Mouse (Mus musculus) midbrain, embryonic 11.5 days (tissue): ENCODE results near the gene Gpr35. TPM values are rescaled to one million over a fixed set of nuclear protein-coding genes. Genes with fewer than 3 reads are reported as not detected.
A peak's percentile ranks its signal among the peaks of the same experiment; 100 is the strongest.

Experiments
- ATAC-seq: fragments of 200-750 bp; cut with Nextera tagmentation; 2 replicates; pipeline ENCODE4 v1.8.0; 2017; ENCODE audit warnings: moderate TSS enrichment, moderate library complexity; ENCODE audit not compliant: low FRiP score
- DNase-seq: peaks from one replicate; pipeline ENCODE4 v3.0.0; 2015; ENCODE audit warnings: low spot score; ENCODE audit errors: missing footprints
- H3K27ac ChIP-seq: fragments of 300-500 bp; sonication (generic); 2 replicates; pipeline ENCODE4 v1.5.1; 2014; ENCODE audit warnings: low read depth, low read length
- H3K27me3 ChIP-seq: fragments of 300-500 bp; sonication (generic); 2 replicates; pipeline ENCODE4 v1.6.1; 2014; ENCODE audit warnings: mild to moderate bottlenecking, low read length, moderate library complexity, mixed read lengths; ENCODE audit not compliant: control insufficient read depth, insufficient read depth
- H3K36me3 ChIP-seq: fragments of 300-500 bp; sonication (generic); 2 replicates; pipeline ENCODE4 v1.6.1; 2014; ENCODE audit warnings: mild to moderate bottlenecking, low read length, moderate library complexity, mixed read lengths; ENCODE audit not compliant: control insufficient read depth, insufficient read depth
- H3K4me1 ChIP-seq: fragments of 300-500 bp; sonication (generic); 2 replicates; pipeline ENCODE4 v1.6.1; 2014; ENCODE audit warnings: low read length; ENCODE audit not compliant: control insufficient read depth, insufficient read depth
- H3K4me2 ChIP-seq: fragments of 300-500 bp; sonication (generic); 2 replicates; pipeline ENCODE4 v1.6.1; 2014; ENCODE audit warnings: mild to moderate bottlenecking, moderate library complexity
- H3K4me3 ChIP-seq: fragments of 300-500 bp; sonication (generic); 2 replicates; pipeline ENCODE4 v1.5.1; 2014; ENCODE audit warnings: low read depth, low read length
- H3K9ac ChIP-seq: fragments of 300-500 bp; sonication (generic); 2 replicates; pipeline ENCODE4 v1.6.1; 2014; ENCODE audit warnings: low read length
- H3K9me3 ChIP-seq: fragments of 300-500 bp; sonication (generic); 2 replicates; pipeline ENCODE4 v1.6.1; 2016; ENCODE audit warnings: low read length; ENCODE audit not compliant: control insufficient read depth
- WGBS: fragments of 180-500 bp; shearing (Covaris S2); extraction: QIAGEN DNeasy Blood & Tissue Kit; methylation state at CpG from one replicate; pipeline ENCODE4 v1.1.7; 2014; 5-methylcytosine and 5-hydroxymethylcytosine counted together
- polyA plus RNA-seq: library from polyadenylated mRNA; unstranded; fragments of >200 nt; fragmentation: Nextera tagmentation; extraction: Ambion mirVana; gene quantifications from 2 replicates; pipeline ENCODE4 v1.2.1, GENCODE M21; 2014

Gpr35 gene
- polyA plus RNA-seq, 1 experiment from 2014 or later, result not detected

- Histone ChIP-seq H3K4me2 (no peak overlapping the region), H3K36me3 (no peaks in the 10 kb centered on the region; the same call in 1 of the 2 replicates), H3K4me3 (no peak overlapping the region), H3K27ac (no peak overlapping the region), H3K4me1 (no peaks in the 10 kb centered on the region), H3K9ac (no peak overlapping the region), H3K9me3 (no peaks in the 10 kb centered on the region), H3K27me3 (no peaks in the 10 kb centered on the region)
- peak; percentile 61 for ATAC-seq
- DNase-seq, result peak; percentile 95
These were observed 63.8 kb downstream of the Gpr35 start for GRCm38 (mm10) chr1:93014460-93014859.

GRCm38 (mm10) chr1:93015136-93015535, 64.5 kb downstream of the Gpr35 start:
- Histone ChIP-seq H3K27ac (no peak overlapping the region), H3K4me3 (no peak overlapping the region), H3K4me2 (no peak overlapping the region), H3K9me3 (no peaks in the 10 kb centered on the region), H3K4me1 (no peaks in the 10 kb centered on the region), H3K27me3 (no peaks in the 10 kb centered on the region), H3K9ac (no peak overlapping the region), H3K36me3 (peaks cover under 1% of the 10 kb centered on the region; the same call in 1 of the 2 replicates)
- no peak for DNase-seq
- ATAC-seq, result no peak
- WGBS, result 62% methylated on average over 2 of the region's 2 CpGs

DNA sequence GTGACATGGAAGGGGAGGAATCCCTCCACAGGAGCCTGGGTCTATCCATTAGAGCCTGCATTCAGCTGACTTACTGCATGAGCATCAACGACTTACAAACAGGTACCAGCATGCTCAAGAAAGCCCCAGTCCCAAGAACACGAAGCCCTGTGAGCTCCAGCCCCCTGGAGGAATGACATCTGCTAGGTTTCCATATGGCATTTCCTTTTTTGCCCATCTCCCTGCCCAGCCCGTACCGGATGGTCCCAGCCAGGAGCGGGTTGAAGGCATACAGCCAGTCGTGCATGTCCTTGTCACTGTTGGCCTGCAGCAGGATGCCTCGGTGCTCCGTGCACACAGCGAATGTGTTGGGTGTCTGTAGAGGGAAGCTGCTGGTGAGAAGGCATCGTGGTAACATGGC, 68.1 kb downstream of the Gpr35 start:
- ATAC-seq (no peak), DNase-seq (no peak)
- Histone ChIP-seq H3K4me3 (no peak overlapping the region), H3K27me3 (no peaks in the 10 kb centered on the region), H3K9me3 (no peaks in the 10 kb centered on the region), H3K27ac (no peak overlapping the region), H3K36me3 (peaks cover 3% of the 10 kb centered on the region; the same call in 1 of the 2 replicates), H3K9ac (no peak overlapping the region), H3K4me2 (no peak overlapping the region), H3K4me1 (no peaks in the 10 kb centered on the region)
- 89% methylated on average over 10 of the region's 10 CpGs for WGBS

- Histone ChIP-seq H3K27ac (no peak overlapping the region), H3K4me2 (no peak overlapping the region), H3K4me3 (no peak overlapping the region), H3K4me1 (no peaks in the 10 kb centered on the region), H3K9me3 (no peaks in the 10 kb centered on the region), H3K36me3 (peaks cover 3% of the 10 kb centered on the region; the same call in 1 of the 2 replicates), H3K9ac (no peak overlapping the region), H3K27me3 (no peaks in the 10 kb centered on the region)
- WGBS, result 90% methylated on average over 4 of the region's 4 CpGs
- DNase-seq, result no peak
- no peak for ATAC-seq
These were observed 69.9 kb downstream of the Gpr35 start for GRCm38 (mm10) chr1:93020602-93021001.

- no peak for DNase-seq
- WGBS, result 94% methylated on average over 8 of the region's 8 CpGs
- Histone ChIP-seq H3K4me3 (no peak overlapping the region), H3K9ac (no peak overlapping the region), H3K4me1 (no peaks in the 10 kb centered on the region), H3K9me3 (no peaks in the 10 kb centered on the region), H3K36me3 (no peaks in the 10 kb centered on the region), H3K4me2 (no peak overlapping the region), H3K27ac (no peak overlapping the region), H3K27me3 (no peaks in the 10 kb centered on the region)
- ATAC-seq, result no peak
These were observed 75.9 kb downstream of the Gpr35 start for GRCm38 (mm10) chr1:93026600-93026999.

- WGBS, result 96% methylated on average over 10 of the region's 10 CpGs
These were observed 78.7 kb downstream of the Gpr35 start for GRCm38 (mm10) chr1:93029387-93029786.

DNA sequence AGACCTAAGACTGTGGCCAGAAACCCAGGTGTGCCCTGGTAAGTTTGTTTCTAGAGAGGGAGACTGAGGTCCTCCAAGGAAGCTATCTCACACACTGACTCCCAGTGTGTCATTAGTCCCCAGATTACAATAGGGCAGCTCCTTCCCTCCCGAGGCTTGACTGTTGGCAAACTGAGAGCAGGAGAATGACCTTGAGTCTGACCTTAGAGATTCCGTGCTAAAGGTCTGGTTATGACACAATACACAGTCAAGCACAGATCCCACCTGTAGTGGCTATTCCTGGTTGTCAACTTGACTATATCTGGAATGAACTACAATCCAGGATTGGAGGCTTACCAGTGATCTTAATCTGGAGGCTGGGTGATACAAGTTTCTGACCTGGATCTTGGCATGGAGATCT, 79.4 kb downstream of the Gpr35 start:
- H3K27me3 ChIP-seq, result no peaks in the 10 kb centered on the region
- H3K27ac ChIP-seq, result no peak overlapping the region
- H3K4me1 ChIP-seq, result no peaks in the 10 kb centered on the region
- no peak overlapping the region for H3K4me3 ChIP-seq
- ATAC-seq (no peak), DNase-seq (no peak)
- no peaks in the 10 kb centered on the region for H3K9me3 ChIP-seq
- no peak overlapping the region for H3K9ac ChIP-seq
- WGBS, result 80% methylated on average over 2 of the region's 2 CpGs
- no peak overlapping the region for H3K4me2 ChIP-seq
- H3K36me3 ChIP-seq, result no peaks in the 10 kb centered on the region

More at GRCm38 (mm10) chr1:93029387-93029786, 78.7 kb downstream of the Gpr35 start:
- Histone ChIP-seq H3K4me2 (no peak overlapping the region), H3K9ac (no peak overlapping the region), H3K36me3 (no peaks in the 10 kb centered on the region), H3K4me3 (no peak overlapping the region), H3K9me3 (no peaks in the 10 kb centered on the region), H3K27me3 (no peaks in the 10 kb centered on the region), H3K27ac (no peak overlapping the region), H3K4me1 (no peaks in the 10 kb centered on the region)
- ATAC-seq, result no peak
- DNase-seq, result no peak

GRCm38 (mm10) chr1:93031199-93031598, 80.5 kb downstream of the Gpr35 start:
- Histone ChIP-seq H3K4me2 (no peak overlapping the region), H3K4me1 (no peaks in the 10 kb centered on the region), H3K4me3 (no peak overlapping the region), H3K36me3 (no peaks in the 10 kb centered on the region), H3K9ac (no peak overlapping the region), H3K27me3 (no peaks in the 10 kb centered on the region), H3K9me3 (no peaks in the 10 kb centered on the region), H3K27ac (no peak overlapping the region)
- ATAC-seq, result no peak
- WGBS, result 96% methylated on average over 3 of the region's 3 CpGs
- DNase-seq, result no peak

GRCm38 (mm10) chr1:93033989-93034388, 83.3 kb downstream of the Gpr35 start:
- ATAC-seq (0 out of 2 replicates have a peak, but pooled peaks have one; percentile 30), DNase-seq (no peak)
- H3K9me3 ChIP-seq, result no peaks in the 10 kb centered on the region; the same call in 1 of the 2 replicates
- H3K4me1 ChIP-seq, result no peaks in the 10 kb centered on the region
- peaks cover 13% of the 10 kb centered on the region for H3K36me3 ChIP-seq
- H3K27ac ChIP-seq, result no peak overlapping the region
- no peaks in the 10 kb centered on the region for H3K27me3 ChIP-seq
- H3K4me3 ChIP-seq, result no peak overlapping the region
- no peak overlapping the region for H3K4me2 ChIP-seq
- H3K9ac ChIP-seq, result no peak overlapping the region
- 63% methylated on average over 8 of the region's 8 CpGs for WGBS
